Mouse (Mus musculus) adrenal gland, adult 10 weeks (tissue): Measurements from ENCODE around the gene Klf12. TPM values are rescaled to one million over a fixed set of nuclear protein-coding genes. Genes with fewer than 3 reads are reported as not detected.

Source experiments
- polyA plus RNA-seq: library from polyadenylated mRNA; stranded (reverse); fragments of 350-450 nt; fragmentation: Illumina TruSeq; extraction: RNeasy Lipid Tissue Mini Kit (QIAGEN cat#74804); gene quantifications from one replicate; pipeline ENCODE4 v1.2.3, GENCODE M21; 2014; ENCODE audit warnings: low read depth, low replicate concordance

The Klf12 gene
- polyA plus RNA-seq: 21.0 TPM

GRCm38 (mm10) chr14:100284119-100284860, at the start of gene Klf12:
Gene Klf12, minus strand, starts transcription at chr14:100284679.

